Mouse (Mus musculus) layer of hippocampus, adult 8-10 months (tissue): ENCODE data around the gene Zbtb22. TPM values are rescaled to one million over a fixed set of nuclear protein-coding genes. Genes with fewer than 3 reads are reported as not detected.
"Not testable (repeated sequence)": the region's sequence is repeated elsewhere in the genome, so short reads cannot be mapped to it uniquely, and the experiment has no call there.

Experiments used
- DNase-seq, 2 experiments: peaks; one replicate each; pipeline ENCODE4 v3.0.0; 2022; ENCODE audit warnings: low spot score in 2 of 2
- total RNA-seq, 4 experiments: library from RNA; stranded (reverse); gene quantifications; 2 replicates each; pipeline ENCODE4 v1.2.4; 2022

Zbtb22 gene
- total RNA-seq, 4 experiments from 2014 or later, result 28.8 to 36.0 (median 32.5) TPM

GRCm38 (mm10) chr17:33903911-33904651 is 11.6 kb upstream of the Zbtb22 start:
- not testable (repeated sequence) for DNase-seq

- not testable (repeated sequence) for DNase-seq
Observed at GRCm38 (mm10) chr17:33904835-33905234, 10.9 kb upstream of the Zbtb22 start, which contains the start of gene Platr17. Platr17 (plus strand) TSS chr17:33905135.

- DNase-seq, result no peak
Observed at GRCm38 (mm10) chr17:33908331-33909076, 7.2 kb upstream of the Zbtb22 start.

GRCm38 (mm10) chr17:33909077-33909868 is 6.4 kb upstream of the Zbtb22 start, which contains the start of gene Daxx:
Daxx (plus strand) TSS chr17:33909414.
- DNase-seq, result peak; percentile 97 to 98

- DNase-seq, result no peak
Observed at GRCm38 (mm10) chr17:33909869-33910250, 5.8 kb upstream of the Zbtb22 start.

GRCm38 (mm10) chr17:33910346-33911051 is 5.2 kb upstream of the Zbtb22 start:
- no peak for DNase-seq

- DNase-seq, result no peak
Observed at GRCm38 (mm10) chr17:33911052-33911812, 4.5 kb upstream of the Zbtb22 start.

- DNase-seq, result no peak
Observed at GRCm38 (mm10) chr17:33911813-33912414, 3.8 kb upstream of the Zbtb22 start.

- no peak for DNase-seq
Observed at GRCm38 (mm10) chr17:33913264-33913663, 2.4 kb upstream of the Zbtb22 start.

- DNase-seq, result no peak
Observed at GRCm38 (mm10) chr17:33913905-33914304, 1.8 kb upstream of the Zbtb22 start.

GRCm38 (mm10) chr17:33914969-33915391 is 724 bp upstream of the Zbtb22 start:
- DNase-seq, result no peak

GRCm38 (mm10) chr17:33916294-33916693 is 590 bp downstream of the Zbtb22 start:
- no peak for DNase-seq

- DNase-seq, result no peak
Observed at GRCm38 (mm10) chr17:33916847-33917655, 1.3 kb downstream of the Zbtb22 start.

GRCm38 (mm10) chr17:33917656-33918292 is 2.1 kb downstream of the Zbtb22 start:
- DNase-seq, result no peak

- DNase-seq, result no peak
Observed at GRCm38 (mm10) chr17:33918293-33919203, 2.8 kb downstream of the Zbtb22 start.

GRCm38 (mm10) chr17:33919351-33920281 is 3.9 kb downstream of the Zbtb22 start:
- peak in 1 of 2 experiments; percentile 36 for DNase-seq
